Mouse (Mus musculus): Measurements from ENCODE around the gene Mcrip2. TPM values are rescaled to one million over a fixed set of nuclear protein-coding genes. Genes with fewer than 3 reads are reported as not detected.

Mcrip2 gene
- polyA plus RNA-seq, 1 experiment from 2014 or later, result 13.6 TPM

- no peaks in the 10 kb centered on the region for H3K9me3 ChIP-seq (replicated peaks)
- no peak overlapping the region for H3K27ac ChIP-seq
- no peaks in the 10 kb centered on the region for H3K27me3 ChIP-seq (ENCODE audit: low read depth, poor library complexity, severe bottlenecking)
- no peaks in the 10 kb centered on the region for H3K36me3 ChIP-seq
- peaks cover 37% of the 10 kb centered on the region for H3K4me1 ChIP-seq
- DNase-seq (ENCODE audit: low spot score), result no peak
- 89% methylated on average over 8 of the region's 8 CpGs for WGBS
- H3K4me3 ChIP-seq, result no peak overlapping the region
Measured at GRCm38 (mm10) chr17:25869498-25869897, 934 bp upstream of the Mcrip2 start.

- DNase-seq (ENCODE audit: low spot score), result peak; percentile 83
- WGBS, result 1% methylated on average over 42 of the region's 42 CpGs
- Histone ChIP-seq H3K4me1 (peaks cover 24% of the 10 kb centered on the region), H3K27me3 (ENCODE audit: low read depth, poor library complexity, severe bottlenecking) (no peaks in the 10 kb centered on the region), H3K27ac (peak overlapping the region; percentile 71), H3K4me3 (peak overlapping the region; percentile 78), H3K36me3 (no peaks in the 10 kb centered on the region), H3K9me3 (replicated peaks) (no peaks in the 10 kb centered on the region)
Measured at GRCm38 (mm10) chr17:25867836-25868600, 546 bp downstream of the Mcrip2 start.

- H3K9me3 ChIP-seq (replicated peaks), result no peaks in the 10 kb centered on the region
- H3K27me3 ChIP-seq (ENCODE audit: low read depth, poor library complexity, severe bottlenecking), result no peaks in the 10 kb centered on the region
- H3K4me1 ChIP-seq, result peaks cover 24% of the 10 kb centered on the region
- H3K36me3 ChIP-seq, result no peaks in the 10 kb centered on the region
- peak overlapping the region; percentile 78 for H3K4me3 ChIP-seq
- H3K27ac ChIP-seq, result peak overlapping the region; percentile 71
- 10% methylated on average over 7 of the region's 7 CpGs for WGBS
- DNase-seq (ENCODE audit: low spot score), result no peak
Measured at GRCm38 (mm10) chr17:25867509-25867835, 1.1 kb downstream of the Mcrip2 start.

- H3K27ac ChIP-seq, result no peak overlapping the region
- no peak overlapping the region for H3K4me3 ChIP-seq
- WGBS, result 94% methylated on average over 3 of the region's 3 CpGs
- no peaks in the 10 kb centered on the region for H3K9me3 ChIP-seq (replicated peaks)
- H3K36me3 ChIP-seq, result no peaks in the 10 kb centered on the region
- H3K27me3 ChIP-seq (ENCODE audit: low read depth, poor library complexity, severe bottlenecking), result no peaks in the 10 kb centered on the region
- peaks cover 35% of the 10 kb centered on the region for H3K4me1 ChIP-seq
- DNase-seq (ENCODE audit: low spot score), result no peak
Measured at GRCm38 (mm10) chr17:25866172-25866571, 2.4 kb downstream of the Mcrip2 start.

GRCm38 (mm10) chr17:25865288-25865687, 3.3 kb downstream of the Mcrip2 start:
- no peaks in the 10 kb centered on the region for H3K36me3 ChIP-seq
- H3K4me3 ChIP-seq, result no peak overlapping the region
- 0 out of 2 replicates have a peak overlapping the region, but pooled peaks have one; percentile 0 for H3K27ac ChIP-seq
- H3K27me3 ChIP-seq (ENCODE audit: low read depth, poor library complexity, severe bottlenecking), result no peaks in the 10 kb centered on the region
- H3K4me1 ChIP-seq, result peaks cover 44% of the 10 kb centered on the region
- no peak for DNase-seq (ENCODE audit: low spot score)
- WGBS, result 89% methylated on average over 11 of the region's 11 CpGs
- no peaks in the 10 kb centered on the region for H3K9me3 ChIP-seq (replicated peaks)

GRCm38 (mm10) chr17:25864311-25864710, 4.3 kb downstream of the Mcrip2 start:
- no peaks in the 10 kb centered on the region for H3K9me3 ChIP-seq (replicated peaks)
- 93% methylated on average over 14 of the region's 14 CpGs for WGBS
- H3K36me3 ChIP-seq, result peaks cover 1% of the 10 kb centered on the region; the same call in 1 of the 2 replicates
- H3K4me3 ChIP-seq, result no peak overlapping the region
- peaks cover 53% of the 10 kb centered on the region for H3K4me1 ChIP-seq
- DNase-seq (ENCODE audit: low spot score), result no peak
- H3K27me3 ChIP-seq (ENCODE audit: low read depth, poor library complexity, severe bottlenecking), result no peaks in the 10 kb centered on the region
- no peak overlapping the region for H3K27ac ChIP-seq

GRCm38 (mm10) chr17:25863681-25864080, 4.9 kb downstream of the Mcrip2 start:
- Histone ChIP-seq H3K9me3 (replicated peaks) (no peaks in the 10 kb centered on the region), H3K4me3 (no peak overlapping the region), H3K36me3 (peaks cover 8% of the 10 kb centered on the region; the same call in 1 of the 2 replicates), H3K27me3 (ENCODE audit: low read depth, poor library complexity, severe bottlenecking) (no peaks in the 10 kb centered on the region), H3K27ac (no peak overlapping the region), H3K4me1 (peaks cover 48% of the 10 kb centered on the region)
- 86% methylated on average over 6 of the region's 6 CpGs for WGBS
- DNase-seq (ENCODE audit: low spot score), result no peak

GRCm38 (mm10) chr17:25861704-25862612, 6.6 kb downstream of the Mcrip2 start:
- DNase-seq (ENCODE audit: low spot score), result no peak
- Histone ChIP-seq H3K27me3 (ENCODE audit: low read depth, poor library complexity, severe bottlenecking) (no peaks in the 10 kb centered on the region), H3K4me3 (peak overlapping the region; percentile 83), H3K27ac (peak overlapping the region; percentile 95), H3K9me3 (replicated peaks) (no peaks in the 10 kb centered on the region), H3K4me1 (peaks cover 37% of the 10 kb centered on the region), H3K36me3 (peaks cover 14% of the 10 kb centered on the region)
- WGBS, result 15% methylated on average over 6 of the region's 6 CpGs

GRCm38 (mm10) chr17:25860832-25861703, 7.5 kb downstream of the Mcrip2 start, which contains the start of gene Wdr90:
Gene Wdr90 (minus strand): TSS chr17:25861501.
- Histone ChIP-seq H3K4me1 (peaks cover 37% of the 10 kb centered on the region), H3K4me3 (peak within 1 kb of the TSS; percentile 83), H3K27ac (peak within 1 kb of the TSS; percentile 95), H3K27me3 (ENCODE audit: low read depth, poor library complexity, severe bottlenecking) (no peaks in the 10 kb centered on the region), H3K9me3 (replicated peaks) (no peaks in the 10 kb centered on the region), H3K36me3 (peaks cover 21% of the 10 kb centered on the region)
- peak; percentile 94 for DNase-seq (ENCODE audit: low spot score)
- WGBS, result 4% methylated on average over 65 of the region's 65 CpGs

GRCm38 (mm10) chr17:25860229-25860628, 8.3 kb downstream of the Mcrip2 start:
- DNase-seq (ENCODE audit: low spot score), result no peak
- peaks cover 30% of the 10 kb centered on the region for H3K36me3 ChIP-seq
- no peaks in the 10 kb centered on the region for H3K27me3 ChIP-seq (ENCODE audit: low read depth, poor library complexity, severe bottlenecking)
- H3K27ac ChIP-seq, result peak overlapping the region; percentile 95; the same call in 1 of the 2 replicates
- H3K4me1 ChIP-seq, result peaks cover 35% of the 10 kb centered on the region
- peak overlapping the region; percentile 83 for H3K4me3 ChIP-seq
- H3K9me3 ChIP-seq (replicated peaks), result no peaks in the 10 kb centered on the region
- WGBS, result 95% methylated on average over 6 of the region's 6 CpGs

- WGBS, result 1% methylated on average over 21 of the region's 21 CpGs
- Histone ChIP-seq H3K27ac (peak within 1 kb of the TSS; percentile 93), H3K4me1 (peaks cover 29% of the 10 kb centered on the region), H3K27me3 (ENCODE audit: low read depth, poor library complexity, severe bottlenecking) (no peaks in the 10 kb centered on the region), H3K4me3 (peak within 1 kb of the TSS; percentile 95), H3K9me3 (replicated peaks) (no peaks in the 10 kb centered on the region), H3K36me3 (peaks cover 83% of the 10 kb centered on the region)
- peak; percentile 99 for DNase-seq (ENCODE audit: low spot score)
Measured at GRCm38 (mm10) chr17:25844396-25844901, 24.1 kb downstream of the Mcrip2 start, which contains the start of gene Rhot2. Gene Rhot2 (minus strand): TSS chr17:25844851.
